Mouse (Mus musculus) intestine, postnatal 0 days (tissue): ENCODE measurements around the gene Htra1. TPM values are rescaled to one million over a fixed set of nuclear protein-coding genes. Genes with fewer than 3 reads are reported as not detected.

Experiments used
- ATAC-seq: fragments of 200-750 bp; cut with Nextera tagmentation; 2 replicates; pipeline ENCODE4 v1.8.0; 2017; ENCODE audit warnings: mild to moderate bottlenecking, moderate TSS enrichment, moderate library complexity
- H3K27ac ChIP-seq: fragments of 300-500 bp; sonication (generic); 2 replicates; pipeline ENCODE4 v1.5.1; 2014; ENCODE audit warnings: mild to moderate bottlenecking, low read depth, low read length, moderate library complexity
- H3K27me3 ChIP-seq: fragments of 300-500 bp; sonication (generic); replicated peaks from 2 replicates; pipeline ENCODE4 v1.6.1; 2014; ENCODE audit warnings: low read length, mixed read lengths; ENCODE audit not compliant: control insufficient read depth, insufficient read depth
- H3K36me3 ChIP-seq: fragments of 300-500 bp; sonication (generic); 2 replicates; pipeline ENCODE4 v1.6.1; 2014; ENCODE audit warnings: mild to moderate bottlenecking, moderate library complexity; ENCODE audit not compliant: control insufficient read depth, insufficient read depth
- H3K4me1 ChIP-seq: fragments of 300-500 bp; sonication (generic); replicated peaks from 2 replicates; pipeline ENCODE4 v1.6.1; 2014; ENCODE audit warnings: antibody characterized with exemption, low read length, mixed read lengths; ENCODE audit not compliant: control insufficient read depth, insufficient read depth
- H3K4me2 ChIP-seq: fragments of 300-500 bp; sonication (generic); replicated peaks from 2 replicates; pipeline ENCODE4 v1.6.1; 2014; ENCODE audit warnings: low read depth, mild to moderate bottlenecking, moderate library complexity
- H3K4me3 ChIP-seq: fragments of 300-500 bp; sonication (generic); 2 replicates; pipeline ENCODE4 v1.5.1; 2014; ENCODE audit warnings: low read depth, low read length
- H3K9ac ChIP-seq: fragments of 300-500 bp; sonication (generic); 2 replicates; pipeline ENCODE4 v1.6.1; 2014; ENCODE audit warnings: mild to moderate bottlenecking, low read depth, low read length
- H3K9me3 ChIP-seq: fragments of 300-500 bp; sonication (generic); 2 replicates; pipeline ENCODE4 v1.6.1; 2016; ENCODE audit warnings: mixed run types; ENCODE audit not compliant: control insufficient read depth
- CTCF ChIP-seq: sonication (generic); IDR thresholded peaks from 2 replicates; pipeline ENCODE4 v1.5.1; 2016; ENCODE audit warnings: low read depth, mild to moderate bottlenecking, control low read depth, antibody characterized with exemption, moderate library complexity
- WGBS: fragments of 180-500 bp; shearing (Covaris S2); extraction: QIAGEN DNeasy Blood & Tissue Kit; methylation state at CpG from one replicate; pipeline ENCODE4 v1.1.7; 2014; 5-methylcytosine and 5-hydroxymethylcytosine counted together
- polyA plus RNA-seq: library from polyadenylated mRNA; unstranded; fragments of >200 nt; fragmentation: Nextera tagmentation; extraction: Ambion mirVana; gene quantifications from 2 replicates; pipeline ENCODE4 v1.2.1, GENCODE M21; 2015

The Htra1 gene
- polyA plus RNA-seq, 1 experiment from 2014 or later: 15.5 TPM

GRCm38 (mm10) chr7:131001976-131002726 is 66.2 kb downstream of the Htra1 start:
- Histone ChIP-seq H3K36me3 (no peaks in the 10 kb centered on the region), H3K4me3 (no peak overlapping the region), H3K9ac (no peak overlapping the region), H3K9me3 (no peaks in the 10 kb centered on the region), H3K27ac (no peak overlapping the region), H3K4me2 (no peak overlapping the region), H3K27me3 (no peaks in the 10 kb centered on the region), H3K4me1 (0 out of 2 replicates have a peak, but pooled peaks cover 3% of the 10 kb centered on the region)
- ATAC-seq: peak; percentile 74
- TF ChIP-seq CTCF: no peak
- WGBS: 44% methylated on average over 12 of the region's 12 CpGs

- Histone ChIP-seq H3K9ac (no peak overlapping the region), H3K9me3 (no peaks in the 10 kb centered on the region), H3K4me1 (peaks cover 3% of the 10 kb centered on the region; the same call in 1 of the 2 replicates), H3K4me3 (no peak overlapping the region), H3K4me2 (no peak overlapping the region), H3K36me3 (no peaks in the 10 kb centered on the region), H3K27me3 (no peaks in the 10 kb centered on the region; the same call in 1 of the 2 replicates), H3K27ac (no peak overlapping the region)
- no peak for TF ChIP-seq CTCF
- ATAC-seq: no peak
- 72% methylated on average over 5 of the region's 5 CpGs for WGBS
These were observed 68.2 kb downstream of the Htra1 start for GRCm38 (mm10) chr7:131004071-131004470.

GRCm38 (mm10) chr7:131007221-131007620 is 71.3 kb downstream of the Htra1 start:
- Histone ChIP-seq H3K9me3 (no peaks in the 10 kb centered on the region), H3K27me3 (no peaks in the 10 kb centered on the region; the same call in 1 of the 2 replicates), H3K36me3 (no peaks in the 10 kb centered on the region), H3K27ac (no peak overlapping the region), H3K9ac (no peak overlapping the region), H3K4me3 (no peak overlapping the region), H3K4me2 (no peak overlapping the region), H3K4me1 (peaks cover 3% of the 10 kb centered on the region)
- WGBS: 96% methylated on average over 2 of the region's 2 CpGs
- no peak for TF ChIP-seq CTCF
- no peak for ATAC-seq

GRCm38 (mm10) chr7:131009178-131009577 is 73.3 kb downstream of the Htra1 start:
- Histone ChIP-seq H3K9ac (no peak overlapping the region), H3K27ac (no peak overlapping the region), H3K27me3 (no peaks in the 10 kb centered on the region; the same call in 1 of the 2 replicates), H3K9me3 (no peaks in the 10 kb centered on the region), H3K36me3 (no peaks in the 10 kb centered on the region), H3K4me3 (no peak overlapping the region), H3K4me2 (no peak overlapping the region), H3K4me1 (peaks cover 3% of the 10 kb centered on the region)
- TF ChIP-seq CTCF: no peak
- peak; percentile 65 for ATAC-seq
- 53% methylated on average over 5 of the region's 5 CpGs for WGBS

GRCm38 (mm10) chr7:131011901-131012300 is 76.0 kb downstream of the Htra1 start:
- 35% methylated on average over 1 of the region's 1 CpGs for WGBS
- H3K4me3 ChIP-seq: no peak overlapping the region
- peak; percentile 63 for ATAC-seq
- no peak overlapping the region for H3K27ac ChIP-seq
- no peak overlapping the region for H3K4me2 ChIP-seq
- H3K4me1 ChIP-seq: peaks cover 3% of the 10 kb centered on the region
- no peaks in the 10 kb centered on the region for H3K9me3 ChIP-seq
- no peak overlapping the region for H3K9ac ChIP-seq
- peaks cover 2% of the 10 kb centered on the region; the same call in 1 of the 2 replicates for H3K27me3 ChIP-seq
- no peak for TF ChIP-seq CTCF
- H3K36me3 ChIP-seq: no peaks in the 10 kb centered on the region

- WGBS: 71% methylated on average over 2 of the region's 2 CpGs
- H3K36me3 ChIP-seq: no peaks in the 10 kb centered on the region
- TF ChIP-seq CTCF: no peak
- no peaks in the 10 kb centered on the region for H3K4me1 ChIP-seq
- H3K4me2 ChIP-seq: no peak overlapping the region
- H3K27me3 ChIP-seq: 0 out of 2 replicates have a peak, but pooled peaks cover 2% of the 10 kb centered on the region
- no peak overlapping the region for H3K9ac ChIP-seq
- H3K27ac ChIP-seq: no peak overlapping the region
- no peak for ATAC-seq
- H3K4me3 ChIP-seq: no peak overlapping the region
- H3K9me3 ChIP-seq: no peaks in the 10 kb centered on the region
These were observed 83.3 kb downstream of the Htra1 start for GRCm38 (mm10) chr7:131019181-131019580.
